Mouse (Mus musculus) kidney, postnatal 25 days (tissue): Measurements from ENCODE around the gene Qsox2.
A peak's percentile ranks its signal among the peaks of the same experiment; 100 is the strongest.

ENCODE experiments used
- DNase-seq, 2 experiments: peaks; one replicate each; pipeline ENCODE4 v3.0.0; 2021; ENCODE audit warnings: mixed read lengths in 2 of 2

The Qsox2 gene

GRCm38 (mm10) chr2:26214526-26214925 lies 22.8 kb downstream of the Qsox2 start:
- peak in 1 of 2 experiments; percentile 15 for DNase-seq

- DNase-seq, result no peak
These were observed 27.8 kb downstream of the Qsox2 start for GRCm38 (mm10) chr2:26209566-26209965.

DNA sequence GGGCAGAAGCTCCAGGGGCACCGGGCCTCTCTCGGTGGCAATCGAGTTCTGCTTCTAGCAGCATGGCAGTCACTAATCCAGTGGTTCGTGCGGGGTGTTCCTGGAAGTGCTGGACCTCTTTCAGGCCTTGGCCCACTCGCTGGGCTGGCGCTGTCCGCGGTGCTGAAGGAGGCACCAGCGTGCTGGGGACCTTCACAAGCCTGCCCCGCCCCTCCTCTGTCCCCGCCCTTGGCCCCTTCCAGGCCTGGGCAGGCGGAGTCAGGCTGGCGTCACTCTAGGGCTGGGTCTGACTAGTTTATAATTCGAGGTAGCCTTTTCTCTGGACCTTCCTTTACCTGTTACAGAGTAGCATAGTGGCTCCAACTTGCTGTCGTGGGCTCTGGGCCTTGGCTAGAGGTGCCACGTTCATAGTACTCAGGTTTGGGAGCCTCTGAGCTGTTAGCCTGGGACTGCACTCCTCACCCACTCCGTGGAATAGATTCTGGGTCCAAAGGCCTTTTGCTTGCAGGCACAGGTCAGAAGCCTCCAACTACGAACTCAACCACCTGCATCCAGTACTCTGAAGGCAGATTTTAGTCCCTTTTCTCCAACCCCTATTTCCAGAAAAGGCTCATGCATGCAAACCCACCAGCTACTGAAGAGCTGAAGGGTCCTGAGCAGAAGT lies 29.1 kb downstream of the Qsox2 start, which contains the start of gene Lhx3:
Lhx3 (minus strand) TSS at position 164 of the 664 bp plus-strand sequence.
- peak; percentile 92 for DNase-seq

GRCm38 (mm10) chr2:26207559-26207958 lies 29.8 kb downstream of the Qsox2 start:
- DNase-seq, result no peak

GRCm38 (mm10) chr2:26205761-26206160 lies 31.6 kb downstream of the Qsox2 start:
- no peak for DNase-seq

- peak in 1 of 2 experiments; percentile 13 for DNase-seq
These were observed 32.2 kb downstream of the Qsox2 start for GRCm38 (mm10) chr2:26205126-26205525.

DNA sequence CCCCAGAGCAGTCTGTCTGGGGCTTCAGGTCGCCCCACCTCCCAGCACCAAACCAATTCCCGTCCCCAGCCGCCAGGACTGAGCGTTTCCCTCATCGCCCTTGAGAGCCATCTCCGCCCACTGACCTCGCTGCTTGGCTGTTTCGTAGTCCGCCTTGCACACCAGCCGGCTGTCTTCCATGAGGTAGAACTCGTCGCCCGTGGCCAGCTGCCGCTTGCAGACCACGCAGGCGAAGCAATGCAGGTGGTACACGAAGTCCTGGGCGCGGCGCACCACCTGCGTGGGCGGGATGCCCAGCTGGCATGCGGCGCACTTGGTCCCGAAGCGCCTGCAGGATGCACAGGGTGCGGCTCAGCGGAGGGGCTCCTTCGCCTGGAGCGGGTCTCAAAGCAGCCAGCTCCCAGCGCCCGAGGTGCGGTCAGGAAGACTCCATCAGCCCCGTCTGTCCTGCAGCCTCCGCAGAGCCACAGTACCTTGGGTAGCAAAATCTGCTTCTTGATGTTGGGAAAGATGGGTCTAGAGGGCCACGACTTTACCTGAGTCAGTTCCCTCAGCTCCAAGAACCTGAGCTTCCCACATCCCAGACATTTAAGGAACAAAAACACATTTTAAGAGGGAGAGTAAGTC lies 34.4 kb downstream of the Qsox2 start:
- no peak for DNase-seq

DNA sequence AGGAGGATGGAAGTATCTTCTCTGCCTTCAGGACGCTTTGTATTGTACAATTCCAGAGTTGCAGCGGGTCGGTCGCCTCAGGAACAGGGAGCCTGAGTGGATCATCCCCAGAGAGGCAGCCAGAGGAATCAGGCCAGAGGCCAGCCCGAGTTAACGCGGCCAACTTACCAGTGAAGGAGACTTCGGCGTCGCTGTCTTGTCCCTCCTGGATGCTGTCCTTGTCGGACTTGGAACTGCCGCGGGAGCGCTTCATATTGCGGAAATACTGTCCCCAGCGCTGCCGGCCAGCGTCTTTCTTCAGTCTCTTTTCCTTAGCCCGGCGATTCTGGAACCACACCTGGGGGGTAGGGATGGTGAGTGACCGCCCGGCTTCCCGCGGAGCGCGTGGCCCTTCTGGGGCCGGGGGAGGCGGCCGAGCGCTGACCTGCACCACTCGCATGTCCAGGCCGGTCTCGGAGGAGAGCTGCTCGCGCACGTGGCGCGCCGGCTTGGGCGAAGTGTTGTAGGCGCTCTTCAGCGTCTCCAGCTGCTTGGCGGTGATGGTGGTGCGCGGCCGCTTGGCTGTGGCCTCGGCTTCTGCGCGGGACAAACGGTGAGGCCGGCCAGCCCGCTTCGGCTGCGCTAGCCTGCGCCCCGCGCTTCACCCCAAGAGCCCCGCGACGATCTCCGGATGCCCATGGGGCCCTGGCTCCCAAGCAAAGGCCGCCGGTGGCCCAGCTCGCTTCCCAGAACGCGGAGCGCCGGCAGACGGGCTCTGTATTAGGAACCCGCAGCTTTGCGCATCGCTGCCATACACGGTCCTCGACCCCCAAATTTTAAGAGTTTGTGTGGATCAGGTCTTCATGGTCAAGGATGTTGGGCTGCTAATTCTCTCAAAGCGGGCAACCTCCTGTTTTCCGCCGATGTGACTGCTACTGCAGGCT lies 35.1 kb downstream of the Qsox2 start:
- DNase-seq, result no peak

GRCm38 (mm10) chr2:26198488-26198887 lies 38.8 kb downstream of the Qsox2 start:
- DNase-seq, result no peak

DNA sequence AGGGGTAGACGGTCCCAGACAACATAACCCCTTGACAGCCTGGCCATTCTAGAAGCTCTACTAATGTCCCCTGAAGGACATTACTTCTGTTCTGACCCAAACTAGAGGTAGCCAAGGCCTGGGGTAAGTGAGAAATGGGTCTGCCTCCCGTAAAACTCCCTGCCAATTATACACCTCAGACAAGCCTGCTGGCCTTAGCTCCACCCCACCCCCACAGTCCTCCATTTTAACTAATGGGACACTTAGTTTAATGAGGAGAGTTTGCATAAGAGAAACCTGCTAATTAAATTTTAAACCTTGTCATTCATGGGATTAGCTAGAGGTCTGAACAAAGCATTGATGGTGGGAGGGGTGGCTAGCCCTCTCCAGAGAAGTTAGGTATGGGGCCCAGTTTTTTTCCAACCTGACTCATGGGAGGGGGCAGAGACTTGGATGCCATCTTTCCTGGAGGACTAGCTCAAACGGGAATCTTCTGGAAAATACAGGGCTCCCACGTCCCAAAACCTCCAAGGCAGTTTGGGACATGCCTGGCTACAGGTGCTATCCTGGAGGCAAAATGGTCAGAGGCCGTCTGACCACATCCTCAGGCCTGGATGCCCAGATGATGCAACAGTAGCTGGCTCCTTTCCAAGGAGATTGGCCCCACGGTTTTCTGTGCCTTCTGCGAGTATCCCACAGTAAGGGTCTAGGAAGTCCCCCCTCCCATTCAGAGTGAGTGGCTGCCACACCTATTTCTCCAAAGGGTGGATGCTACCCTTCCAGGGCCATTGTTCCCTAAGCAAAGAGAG lies 42.6 kb downstream of the Qsox2 start:
- no peak for DNase-seq

DNA sequence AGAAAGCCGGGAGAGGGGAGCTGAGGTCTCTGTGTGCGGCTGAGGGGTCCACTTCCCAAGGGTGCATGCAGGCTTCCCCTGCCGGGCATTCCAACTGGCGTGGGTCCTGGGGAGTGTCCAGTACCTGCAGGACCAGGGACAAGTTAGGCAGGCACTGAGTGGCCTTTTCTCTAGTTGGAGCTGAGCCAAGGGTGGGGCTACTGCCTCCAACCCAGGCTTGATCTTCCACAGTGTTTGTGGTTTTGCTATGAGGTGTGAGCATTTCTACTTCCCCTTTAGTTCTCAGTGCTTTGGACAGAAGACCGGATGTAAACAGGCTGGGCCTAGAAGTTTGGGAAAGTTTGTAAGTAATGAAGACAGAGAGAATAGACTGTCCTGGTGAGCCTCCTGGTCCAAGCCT lies 48.8 kb downstream of the Qsox2 start:
- peak in 1 of 2 experiments; percentile 13 for DNase-seq

GRCm38 (mm10) chr2:26184352-26184751 lies 53.0 kb downstream of the Qsox2 start:
- DNase-seq, result no peak

DNA sequence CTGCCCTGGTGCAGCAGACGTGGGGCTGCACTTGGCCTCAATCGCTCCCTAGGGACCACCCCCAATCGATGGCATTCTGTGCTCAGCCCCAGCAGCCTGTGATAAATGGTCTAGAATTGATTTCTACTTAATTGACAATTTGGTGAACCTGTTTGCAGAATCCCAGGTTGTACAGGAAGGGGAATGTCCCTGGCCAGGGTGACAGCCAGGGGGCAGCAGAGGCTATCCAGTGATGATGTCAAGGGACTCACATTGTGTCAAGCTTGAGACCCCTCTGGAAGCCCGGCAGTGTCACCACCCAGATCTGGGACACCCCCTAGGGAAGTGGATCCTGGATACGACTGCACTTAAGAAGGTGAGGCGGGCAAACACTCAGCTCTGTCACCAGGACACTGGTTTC lies 54.7 kb downstream of the Qsox2 start:
- DNase-seq, result peak in 1 of 2 experiments; percentile 60

GRCm38 (mm10) chr2:26177189-26177588 lies 60.1 kb downstream of the Qsox2 start:
- no peak for DNase-seq

GRCm38 (mm10) chr2:26176731-26177130 lies 60.6 kb downstream of the Qsox2 start:
- DNase-seq, result no peak

DNA sequence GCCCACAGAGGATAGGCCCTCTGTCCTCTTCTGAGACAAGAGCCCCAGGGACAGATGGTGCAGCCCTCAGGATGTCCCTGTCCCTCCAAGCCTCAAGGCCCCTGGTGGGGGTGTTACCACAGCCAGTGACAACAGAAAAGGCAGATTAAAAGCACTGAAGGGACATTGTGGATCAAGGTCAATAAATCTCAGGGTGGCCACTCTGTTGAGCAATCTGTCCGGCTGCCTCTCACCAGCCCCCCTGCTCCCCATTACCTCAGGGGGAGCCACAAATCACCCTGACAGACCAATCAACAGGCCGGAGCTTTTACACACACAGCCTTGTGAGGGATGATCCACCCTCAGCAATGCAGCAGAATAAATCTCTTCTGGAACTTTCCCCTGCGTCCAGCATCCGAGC lies 62.1 kb downstream of the Qsox2 start:
- DNase-seq, result no peak

GRCm38 (mm10) chr2:26172166-26172565 lies 65.2 kb downstream of the Qsox2 start:
- no peak for DNase-seq

DNA sequence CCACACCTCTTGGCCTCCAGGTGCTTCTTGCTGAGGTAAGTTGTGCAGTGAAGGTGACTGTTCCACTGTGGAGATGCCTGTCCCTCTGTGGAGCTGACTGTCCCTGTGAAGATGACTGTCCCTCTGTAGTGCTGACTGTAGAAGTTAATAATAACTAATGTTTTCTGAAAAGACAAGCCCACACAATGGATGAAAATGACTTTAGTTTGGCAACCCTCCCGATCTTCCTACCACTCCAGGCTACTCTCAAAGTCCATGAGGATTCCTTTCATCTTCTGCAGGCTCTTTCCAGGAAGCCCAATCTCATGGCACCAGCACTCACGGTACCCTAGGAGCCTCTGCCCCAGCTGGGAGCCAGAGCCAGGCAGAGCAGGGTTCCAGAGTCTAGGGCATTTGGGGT lies 66.9 kb downstream of the Qsox2 start:
- no peak for DNase-seq

GRCm38 (mm10) chr2:26168843-26169579 lies 68.3 kb downstream of the Qsox2 start:
- DNase-seq, result no peak

DNA sequence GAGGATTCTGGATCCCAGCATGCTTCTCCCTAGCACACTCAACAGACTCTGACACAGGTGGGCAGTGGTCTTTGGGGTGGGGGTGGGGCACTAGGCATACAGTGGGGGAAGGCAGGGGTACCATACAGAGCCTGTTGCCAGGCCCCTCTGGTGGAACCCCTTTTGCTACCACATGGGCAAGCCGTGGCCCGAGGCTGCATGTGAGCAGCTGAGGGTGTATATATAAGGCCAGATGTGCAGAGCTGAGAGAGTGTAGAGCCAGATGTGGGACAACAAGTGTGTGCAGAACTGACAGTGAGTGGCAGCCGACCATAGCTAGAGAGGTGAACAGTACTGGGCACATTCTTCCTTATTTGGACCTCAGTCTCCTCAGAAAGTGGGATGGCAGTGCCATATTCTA lies 70.4 kb downstream of the Qsox2 start:
- DNase-seq, result no peak
